Mouse (Mus musculus) G1E-ER4 (cell line): ENCODE results near the gene Pdzrn3. TPM values are rescaled to one million over a fixed set of nuclear protein-coding genes. Genes with fewer than 3 reads are reported as not detected.

ENCODE experiments used
- GATA1 ChIP-seq: IDR thresholded peaks from one replicate; pipeline ENCODE4 v1.8.0; 2012; ENCODE audit warnings: low read length, inconsistent platforms
- polyA plus RNA-seq: library from polyadenylated mRNA; stranded (reverse); fragments of >175 nt; gene quantifications from 2 replicates; pipeline ENCODE4 v1.2.3, GENCODE M21; 2012

The Pdzrn3 gene
- polyA plus RNA-seq, 1 experiment = not detected

DNA sequence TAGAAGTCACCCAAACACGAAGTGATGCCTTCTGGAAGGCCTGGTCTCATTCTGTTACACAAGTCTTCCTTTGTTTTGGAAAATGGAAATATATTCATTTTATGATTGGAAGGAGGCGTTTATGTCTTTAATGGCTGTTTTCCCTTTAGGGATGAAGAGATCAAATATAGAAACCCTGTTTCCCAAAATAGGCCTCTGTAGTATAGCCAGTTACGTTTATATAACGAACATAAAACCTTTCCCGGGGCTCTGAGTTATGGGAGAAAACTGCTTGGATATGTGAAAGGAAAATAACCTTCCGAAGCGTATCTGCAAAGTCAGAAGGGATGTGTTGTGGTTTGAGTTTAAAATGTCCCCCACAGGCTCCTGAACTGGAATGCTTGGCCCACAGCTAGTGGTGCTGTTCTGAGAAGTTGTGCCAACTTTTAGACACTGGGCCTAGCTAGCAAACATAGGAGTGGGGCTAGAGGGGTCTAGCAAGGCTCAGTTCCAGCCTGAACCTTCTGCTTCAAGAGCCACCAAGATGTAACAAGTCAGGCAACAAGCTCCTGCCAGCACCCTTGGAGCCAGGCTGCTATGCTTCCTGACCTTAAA is 58.2 kb downstream of the Pdzrn3 start:
- no peak for TF ChIP-seq GATA1

DNA sequence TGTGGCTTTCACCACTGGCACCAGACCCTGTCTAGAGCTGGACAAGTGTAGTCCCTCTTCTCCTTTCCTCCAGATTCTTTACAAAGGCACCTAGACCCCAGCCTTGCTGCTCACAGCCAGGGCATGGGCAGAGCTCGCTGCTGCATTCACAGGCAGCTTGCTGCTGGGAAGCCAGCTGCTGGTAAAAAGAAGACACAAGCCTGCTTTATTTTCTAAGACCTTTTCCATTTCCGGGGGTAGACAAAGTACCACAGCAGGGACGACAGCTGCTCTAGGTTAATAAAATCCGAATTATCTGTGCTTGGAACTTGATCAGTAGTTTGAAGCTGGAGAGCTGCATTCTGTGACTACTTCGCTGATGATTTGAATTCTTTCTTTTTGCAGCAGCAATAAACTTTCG is 59.2 kb downstream of the Pdzrn3 start:
- no peak for TF ChIP-seq GATA1

DNA sequence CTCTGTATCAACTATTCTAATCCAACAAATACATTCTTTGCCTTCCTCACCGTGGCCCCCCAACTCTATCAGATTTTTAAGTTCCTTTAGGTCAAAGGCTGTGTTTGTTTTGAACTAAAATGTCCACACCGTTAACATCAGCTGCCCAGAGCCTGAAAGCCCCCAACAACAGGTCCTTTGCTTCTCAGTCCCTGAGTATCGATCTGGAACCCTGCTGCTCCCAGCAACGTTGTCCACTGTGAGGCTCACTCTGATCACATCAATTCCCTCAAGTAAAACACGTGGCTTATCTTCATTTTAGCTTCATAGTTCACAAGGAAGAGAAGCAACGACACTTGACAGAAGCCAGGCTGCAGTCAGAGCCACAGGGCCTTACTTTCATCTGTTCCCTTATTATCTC is 66.3 kb downstream of the Pdzrn3 start:
- TF ChIP-seq GATA1 = no peak

DNA sequence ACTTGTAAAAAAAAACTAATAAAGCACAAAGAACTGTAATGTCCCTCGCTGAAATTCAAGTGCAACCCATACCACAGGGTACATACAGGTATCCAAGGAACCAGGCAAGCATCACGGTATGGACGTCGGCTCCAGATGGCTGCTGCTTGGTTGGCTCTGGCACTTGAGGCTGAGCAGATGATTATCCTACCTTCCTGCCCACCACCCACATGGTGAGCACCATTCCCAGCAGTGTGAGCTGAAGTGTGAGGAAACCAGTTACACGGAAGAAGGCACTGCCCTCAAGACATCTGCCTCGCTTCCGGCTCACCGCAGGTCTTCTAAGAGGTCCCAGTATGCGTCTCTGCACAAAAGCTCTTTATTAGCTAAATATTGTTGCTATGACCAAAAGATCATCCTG is 67.2 kb downstream of the Pdzrn3 start:
- no peak for TF ChIP-seq GATA1

DNA sequence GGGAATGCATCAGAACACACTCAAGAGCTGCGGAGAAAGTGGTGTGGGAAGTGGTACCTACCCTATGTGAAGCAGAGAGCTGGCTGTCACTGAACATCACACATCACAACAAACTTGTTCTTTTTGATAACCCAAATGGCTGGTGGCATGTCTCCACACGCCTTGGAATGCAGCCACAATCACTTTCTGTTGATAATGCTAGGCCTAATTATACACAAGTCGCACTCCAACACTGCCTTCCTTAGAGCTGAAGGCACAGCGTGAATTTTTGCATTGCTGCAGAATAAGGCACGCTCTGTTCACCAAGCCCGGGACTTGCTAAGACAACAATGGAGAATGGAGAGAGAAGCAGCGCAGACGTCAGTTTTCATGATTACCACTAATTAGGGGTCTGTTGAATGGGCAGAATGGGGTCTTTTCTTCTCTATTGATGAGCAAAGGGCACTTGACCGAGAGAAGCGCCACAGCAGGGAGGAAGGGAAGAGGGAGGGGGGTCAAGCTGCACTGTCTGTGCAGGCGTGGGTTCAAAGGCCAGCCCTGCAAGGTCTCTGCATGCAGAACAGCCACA is 69.6 kb downstream of the Pdzrn3 start:
- no peak for TF ChIP-seq GATA1

DNA sequence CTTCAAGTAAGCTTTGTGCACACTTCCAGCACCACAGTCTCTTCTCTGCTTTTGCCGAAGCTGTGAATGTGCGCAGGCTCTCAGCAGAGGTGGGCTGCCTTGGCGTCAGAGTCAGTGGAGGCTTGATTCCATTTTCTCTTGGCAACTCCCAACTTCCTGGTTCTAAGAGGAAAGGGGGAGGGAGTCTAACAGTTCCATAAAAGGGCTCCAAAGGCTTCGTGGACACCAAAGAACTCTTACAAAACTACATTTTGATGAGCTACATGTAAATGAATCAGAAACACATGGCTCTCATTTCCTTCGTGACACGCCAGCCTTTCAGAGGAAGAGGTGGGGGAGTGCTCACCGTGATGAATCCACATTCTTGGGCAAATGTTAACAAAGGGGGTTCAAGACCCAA is 70.9 kb downstream of the Pdzrn3 start:
- no peak for TF ChIP-seq GATA1

DNA sequence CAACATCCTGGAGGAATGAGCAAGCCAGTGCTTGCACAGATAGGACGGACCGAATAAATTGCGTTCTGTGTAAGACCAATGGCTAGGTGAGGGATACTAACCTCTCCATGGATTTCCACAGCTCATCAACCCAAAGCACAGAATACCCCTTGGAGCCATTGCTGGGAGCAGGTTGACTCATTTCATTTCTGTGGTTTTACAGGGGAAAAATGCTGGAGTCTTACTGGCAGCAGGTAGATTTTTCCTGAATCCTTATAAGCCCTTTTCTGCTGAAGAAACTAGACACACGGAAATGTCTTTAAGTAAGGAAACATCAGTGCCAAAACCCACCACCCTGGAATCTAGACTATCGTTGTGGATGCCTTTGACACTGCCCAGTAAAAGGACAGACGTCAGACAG is 72.2 kb downstream of the Pdzrn3 start:
- no peak for TF ChIP-seq GATA1

DNA sequence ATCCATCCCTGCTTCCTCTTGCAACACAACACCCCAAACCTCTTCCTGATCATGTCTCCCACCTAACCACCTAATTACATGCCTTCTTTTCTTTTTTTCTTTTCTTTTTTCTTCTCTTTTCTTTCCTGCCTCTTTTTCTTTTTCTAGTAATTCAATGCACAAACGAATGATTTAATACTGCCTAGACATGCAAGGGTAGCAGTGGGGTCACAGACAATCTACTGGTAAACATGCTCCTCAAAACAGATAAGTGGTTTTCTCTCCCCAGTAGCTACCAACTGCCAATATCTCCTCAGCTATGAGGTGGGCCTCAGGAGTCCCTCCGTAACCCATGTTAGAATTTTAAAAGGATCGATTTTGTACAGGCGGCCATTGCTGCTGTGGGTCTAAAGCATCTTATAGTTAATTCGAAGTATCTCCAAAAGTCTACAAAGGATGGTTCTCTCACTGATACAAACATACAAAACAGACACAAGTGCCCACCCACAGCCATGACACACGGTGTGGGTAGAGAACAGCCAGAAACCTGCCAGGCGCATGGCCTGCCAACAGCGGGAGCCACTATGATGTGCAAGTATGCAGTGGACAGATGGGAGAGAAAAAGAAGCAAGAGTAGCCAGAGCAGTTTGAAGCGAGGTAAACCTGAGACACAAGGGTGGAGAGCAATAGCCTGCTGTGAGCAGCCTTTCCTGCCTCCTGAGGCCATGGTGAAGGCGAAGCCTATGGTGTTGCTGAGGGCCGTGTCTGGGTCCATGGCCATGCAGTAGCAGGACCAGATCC is 73.5 kb downstream of the Pdzrn3 start:
- no peak for TF ChIP-seq GATA1

DNA sequence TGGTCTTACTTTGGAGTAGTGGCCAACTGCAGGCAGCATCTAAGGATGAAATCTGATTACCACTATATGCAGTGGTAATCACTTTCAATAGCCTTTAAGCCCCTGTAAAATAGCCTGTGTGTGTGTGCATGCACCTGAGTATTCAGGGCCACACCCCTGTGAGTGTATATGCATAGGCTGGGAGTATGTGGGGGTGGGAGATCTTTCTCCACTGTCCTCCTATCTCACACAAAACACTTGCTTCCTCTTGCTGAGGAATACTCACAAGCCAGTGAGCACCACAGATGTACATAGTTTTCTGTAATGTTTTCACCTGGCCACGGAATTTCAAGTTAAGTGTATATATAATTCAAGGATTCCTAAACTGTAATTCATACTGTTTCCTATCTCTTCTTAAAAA is 74.2 kb downstream of the Pdzrn3 start:
- TF ChIP-seq GATA1 = no peak

DNA sequence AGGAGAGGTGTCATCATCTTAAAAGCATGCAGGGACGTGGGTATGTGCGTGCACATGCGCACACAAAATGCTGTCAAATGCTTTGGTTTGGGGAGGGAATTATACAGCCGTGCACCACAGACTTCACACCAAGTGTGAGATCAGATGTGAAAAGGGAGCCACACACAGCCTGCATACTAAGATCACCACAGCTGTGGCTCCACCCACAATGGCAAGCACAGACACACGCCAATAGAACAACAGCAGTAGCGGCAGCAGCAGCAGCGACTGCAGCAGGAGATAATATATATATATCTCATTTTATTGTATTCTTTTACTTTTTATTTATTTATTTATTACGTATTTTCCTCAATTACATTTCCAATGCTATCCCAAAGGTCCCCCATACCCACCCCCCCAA is 76.5 kb downstream of the Pdzrn3 start:
- TF ChIP-seq GATA1 = no peak

DNA sequence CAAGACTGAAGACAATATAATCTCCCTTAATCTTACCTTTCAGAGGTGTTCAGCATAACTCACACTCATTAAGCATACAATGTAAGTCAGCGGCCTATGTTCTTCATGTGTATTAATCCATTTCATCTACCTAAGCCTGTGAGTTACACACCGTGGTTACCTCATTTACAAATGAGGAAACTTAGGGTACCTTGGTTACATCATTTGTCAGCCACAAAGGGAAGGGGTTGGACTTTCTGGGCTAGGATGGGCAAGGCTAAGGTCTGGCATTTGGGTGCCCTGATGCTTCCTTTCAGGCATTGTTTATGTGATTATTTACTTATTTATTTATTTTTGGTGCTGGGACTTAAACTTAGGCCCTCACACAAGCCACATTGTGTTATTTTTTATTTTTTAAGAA is 78.3 kb downstream of the Pdzrn3 start:
- TF ChIP-seq GATA1 = no peak

DNA sequence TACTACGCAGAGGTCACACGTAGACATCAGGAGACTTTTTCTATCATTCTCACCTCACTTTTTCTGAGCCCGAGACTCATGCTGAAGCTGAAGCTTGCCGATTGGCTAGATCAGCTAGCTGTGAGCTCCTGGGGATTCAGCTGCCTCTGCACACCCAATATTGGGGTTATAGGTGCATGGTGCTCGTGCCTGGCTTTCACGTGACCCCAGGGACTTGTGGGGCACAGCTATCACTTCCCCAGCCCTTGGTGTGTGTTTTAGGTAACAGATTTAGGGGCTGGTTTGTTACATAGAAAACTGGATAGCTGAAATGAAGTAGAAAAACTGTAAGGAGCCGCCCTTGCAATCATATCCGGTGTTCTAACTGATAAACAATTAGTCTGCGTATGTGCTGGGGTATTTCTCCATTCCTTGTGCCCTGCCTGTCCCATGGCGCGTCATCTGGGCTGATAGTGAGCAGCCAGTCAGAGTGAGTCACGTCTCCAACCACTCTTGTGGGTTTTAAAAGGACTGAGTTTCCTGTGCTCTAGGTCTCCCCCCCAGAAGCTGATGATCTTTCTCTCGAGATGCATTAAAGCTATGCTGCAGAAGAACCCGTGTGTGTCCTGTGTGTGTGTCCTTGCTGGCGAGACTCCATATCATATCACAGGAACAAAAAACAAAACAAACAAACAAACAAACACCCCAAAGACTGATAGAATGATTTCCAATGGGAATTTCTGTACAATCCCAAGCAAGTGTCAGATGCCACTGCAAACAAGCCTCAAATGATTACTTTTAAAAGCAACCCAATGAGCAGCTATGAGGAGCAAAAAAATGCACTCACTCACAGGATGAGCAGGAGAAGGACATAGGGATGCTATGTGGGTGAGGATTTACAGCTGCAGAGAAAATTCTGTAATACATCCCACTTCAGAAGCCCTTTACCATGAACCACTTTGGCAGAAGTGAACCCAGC is 79.9 kb downstream of the Pdzrn3 start:
- no peak for TF ChIP-seq GATA1

DNA sequence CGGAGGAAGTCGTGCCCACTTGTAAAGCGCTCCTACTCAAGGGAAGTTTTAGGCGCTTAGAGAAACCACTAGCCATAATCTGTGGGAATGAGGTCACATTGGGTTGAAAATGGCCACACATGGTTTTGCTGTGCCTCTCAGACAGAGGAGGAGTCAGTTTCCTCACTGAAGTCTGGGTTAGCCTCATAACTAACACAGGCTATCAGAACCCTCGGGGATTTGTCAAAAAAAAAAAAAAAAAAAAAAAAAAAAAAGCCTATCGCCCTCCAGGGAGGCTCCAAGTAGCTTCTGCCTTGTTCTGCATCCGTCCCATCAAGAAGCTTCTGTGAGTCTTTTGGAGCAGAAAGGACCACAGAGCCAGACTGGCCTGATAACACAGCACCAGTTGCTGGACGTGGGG is 80.7 kb downstream of the Pdzrn3 start:
- no peak for TF ChIP-seq GATA1

DNA sequence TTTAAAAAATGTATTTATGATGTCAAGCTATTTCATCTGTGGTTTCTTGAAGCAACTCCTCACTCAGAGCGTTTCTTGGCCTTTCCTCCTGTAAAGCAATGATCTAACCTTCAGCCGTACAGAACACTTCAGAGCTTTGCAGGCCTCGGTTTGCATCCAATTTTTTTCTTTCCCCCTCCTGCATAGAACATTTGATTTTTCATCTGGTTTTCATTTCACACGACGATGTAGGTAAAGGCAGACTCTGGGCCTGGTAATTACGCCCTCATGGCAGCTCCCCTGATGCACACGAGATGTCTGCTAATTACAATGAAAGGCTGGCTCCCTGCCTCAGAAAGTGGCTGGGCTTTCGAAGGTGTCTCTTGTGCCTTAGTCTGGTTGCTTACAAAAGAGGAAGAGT is 81.4 kb downstream of the Pdzrn3 start:
- TF ChIP-seq GATA1 = no peak

DNA sequence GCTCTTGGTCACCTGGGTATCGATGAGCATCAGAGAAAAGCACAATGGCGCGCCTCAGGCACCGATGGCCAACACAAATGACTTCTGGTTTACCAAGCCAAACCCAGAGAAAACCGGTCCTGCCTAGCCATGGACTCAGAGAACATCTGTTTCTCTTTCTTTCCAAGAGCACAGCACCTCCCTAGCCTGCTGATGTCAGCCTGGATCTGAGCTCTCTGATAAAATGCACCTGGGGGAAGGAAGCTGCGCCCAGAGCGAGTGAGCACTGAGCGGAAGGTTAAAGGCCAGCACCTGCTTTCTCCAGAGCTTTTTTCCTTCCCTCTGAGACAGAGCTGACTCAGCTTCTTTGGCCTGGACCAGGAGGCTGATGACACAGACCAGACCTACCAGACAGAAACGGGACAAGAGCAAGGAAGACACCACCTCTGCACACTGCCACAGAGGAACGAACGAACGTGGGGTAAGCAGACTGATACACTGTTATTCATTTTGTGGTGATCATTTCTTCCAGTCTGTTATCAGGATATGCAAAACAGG is 84.6 kb downstream of the Pdzrn3 start:
- no peak for TF ChIP-seq GATA1

DNA sequence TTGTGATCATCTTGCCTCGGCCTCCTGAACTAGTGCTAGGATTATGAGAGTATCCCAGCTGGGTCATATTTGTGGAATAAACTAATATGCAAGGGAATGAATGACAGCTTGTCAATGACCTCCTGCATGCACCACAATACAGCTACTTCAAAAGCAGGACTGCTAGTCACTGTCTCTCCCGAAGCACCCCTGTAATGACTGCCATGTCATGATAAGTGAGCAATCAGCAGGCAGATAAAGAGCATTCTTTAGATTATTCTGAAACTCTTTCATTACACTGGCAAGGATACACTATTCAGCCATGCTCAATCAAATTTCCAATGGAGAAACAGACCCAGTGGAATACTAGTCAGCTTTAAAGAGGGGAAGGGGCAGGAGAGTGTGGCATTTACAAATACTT is 85.8 kb downstream of the Pdzrn3 start:
- TF ChIP-seq GATA1 = no peak
